Mouse (Mus musculus) stomach, postnatal 0 days (tissue): Measurements from ENCODE around the gene Mtus2. TPM values are rescaled to one million over a fixed set of nuclear protein-coding genes. Genes with fewer than 3 reads are reported as not detected.
A peak's percentile ranks its signal among the peaks of the same experiment; 100 is the strongest.

ENCODE experiments used
- ATAC-seq: fragments of 200-750 bp; cut with Nextera tagmentation; 2 replicates; pipeline ENCODE4 v1.8.0; 2017; ENCODE audit not compliant: low FRiP score, low TSS enrichment
- DNase-seq: peaks from one replicate; pipeline ENCODE4 v3.0.0-alpha.2; 2016; ENCODE audit warnings: low spot score
- H3K27ac ChIP-seq: fragments of 300-500 bp; sonication (generic); replicated peaks from 2 replicates; pipeline ENCODE4 v1.5.1; 2014; ENCODE audit warnings: mild to moderate bottlenecking, control low read depth
- H3K27me3 ChIP-seq: fragments of 300-500 bp; sonication (generic); 2 replicates; pipeline ENCODE4 v1.6.1; 2014; ENCODE audit warnings: low read length; ENCODE audit not compliant: control insufficient read depth, insufficient read depth
- H3K36me3 ChIP-seq: fragments of 300-500 bp; sonication (generic); 2 replicates; pipeline ENCODE4 v1.6.1; 2014; ENCODE audit warnings: low read length, mixed read lengths; ENCODE audit not compliant: control insufficient read depth, insufficient read depth
- H3K4me1 ChIP-seq: fragments of 300-500 bp; sonication (generic); replicated peaks from 2 replicates; pipeline ENCODE4 v1.6.1; 2014; ENCODE audit warnings: antibody characterized with exemption; ENCODE audit not compliant: control insufficient read depth, insufficient read depth
- H3K4me2 ChIP-seq: fragments of 300-500 bp; sonication (generic); replicated peaks from 2 replicates; pipeline ENCODE4 v1.6.1; 2014; ENCODE audit warnings: low read depth, mild to moderate bottlenecking, control low read depth, moderate library complexity
- H3K4me3 ChIP-seq: fragments of 300-500 bp; sonication (generic); 2 replicates; pipeline ENCODE4 v1.5.1; 2014; ENCODE audit warnings: low read depth, low read length, control low read depth
- H3K9ac ChIP-seq: fragments of 300-500 bp; sonication (generic); 2 replicates; pipeline ENCODE4 v1.6.1; 2014; ENCODE audit warnings: mild to moderate bottlenecking, low read length, control low read depth, mixed read lengths
- H3K9me3 ChIP-seq: fragments of 300-500 bp; sonication (generic); 2 replicates; pipeline ENCODE4 v1.6.1; 2016; ENCODE audit warnings: low read length; ENCODE audit not compliant: control insufficient read depth
- CTCF ChIP-seq: IDR thresholded peaks from 2 replicates; pipeline ENCODE4 v1.5.1; 2016; ENCODE audit warnings: antibody characterized with exemption, low read depth, mild to moderate bottlenecking, moderate library complexity
- EP300 ChIP-seq: optimal IDR thresholded peaks from 2 replicates; pipeline ENCODE3; 2016; ENCODE audit warnings: antibody characterized with exemption
- WGBS: fragments of 180-500 bp; shearing (Covaris S2); extraction: QIAGEN DNeasy Blood & Tissue Kit; methylation state at CpG from one replicate; pipeline ENCODE4 v1.1.7; 2014; 5-methylcytosine and 5-hydroxymethylcytosine counted together
- polyA plus RNA-seq: library from polyadenylated mRNA; unstranded; fragments of >200 nt; fragmentation: Nextera tagmentation; extraction: Ambion mirVana; gene quantifications from 2 replicates; pipeline ENCODE4 v1.2.1, GENCODE M21; 2015

Gene Mtus2
- polyA plus RNA-seq, 1 experiment from 2014 or later, result 12.3 TPM

- DNase-seq, result no peak
- 38% methylated on average over 5 of the region's 5 CpGs for WGBS
- Histone ChIP-seq H3K4me3 (no peak overlapping the region), H3K36me3 (no peaks in the 10 kb centered on the region), H3K27ac (no peak overlapping the region), H3K9me3 (no peaks in the 10 kb centered on the region), H3K9ac (no peak overlapping the region), H3K4me1 (peaks cover 3% of the 10 kb centered on the region; the same call in 1 of the 2 replicates), H3K27me3 (no peaks in the 10 kb centered on the region; the same call in 1 of the 2 replicates), H3K4me2 (no peak overlapping the region)
- TF ChIP-seq CTCF (no peak), EP300 (no peak)
- no peak for ATAC-seq
Observed at GRCm38 (mm10) chr5:147955671-147956070, 1.4 kb upstream of the Mtus2 start.

GRCm38 (mm10) chr5:147956421-147956820, 699 bp upstream of the Mtus2 start:
- H3K27me3 ChIP-seq, result no peaks in the 10 kb centered on the region; the same call in 1 of the 2 replicates
- WGBS, result 3% methylated on average over 11 of the region's 11 CpGs
- H3K36me3 ChIP-seq, result no peaks in the 10 kb centered on the region
- H3K4me2 ChIP-seq, result no peak overlapping the region; the same call in 1 of the 2 replicates
- ATAC-seq, result no peak
- H3K4me1 ChIP-seq, result peaks cover 3% of the 10 kb centered on the region; the same call in 1 of the 2 replicates
- no peak overlapping the region for H3K27ac ChIP-seq
- TF ChIP-seq CTCF (no peak), EP300 (no peak)
- H3K9me3 ChIP-seq, result no peaks in the 10 kb centered on the region
- no peak overlapping the region for H3K4me3 ChIP-seq
- no peak overlapping the region for H3K9ac ChIP-seq
- no peak for DNase-seq

GRCm38 (mm10) chr5:147957592-147958271, 612 bp downstream of the Mtus2 start:
- Histone ChIP-seq H3K27me3 (no peaks in the 10 kb centered on the region; the same call in 1 of the 2 replicates), H3K4me3 (peak overlapping the region; percentile 48), H3K9ac (peak overlapping the region; percentile 45), H3K36me3 (no peaks in the 10 kb centered on the region), H3K4me2 (peak overlapping the region; percentile 86), H3K9me3 (no peaks in the 10 kb centered on the region), H3K27ac (no peak overlapping the region), H3K4me1 (peaks cover 3% of the 10 kb centered on the region; the same call in 1 of the 2 replicates)
- peak; percentile 2 for ATAC-seq
- TF ChIP-seq CTCF (no peak), EP300 (no peak)
- peak; percentile 60 for DNase-seq
- WGBS, result under 1% methylated on average over 42 of the region's 42 CpGs

GRCm38 (mm10) chr5:147958552-147958951, 1.4 kb downstream of the Mtus2 start:
- no peaks in the 10 kb centered on the region for H3K36me3 ChIP-seq
- H3K4me2 ChIP-seq, result no peak overlapping the region
- no peaks in the 10 kb centered on the region for H3K9me3 ChIP-seq
- H3K27me3 ChIP-seq, result no peaks in the 10 kb centered on the region; the same call in 1 of the 2 replicates
- peaks cover 3% of the 10 kb centered on the region; the same call in 1 of the 2 replicates for H3K4me1 ChIP-seq
- no peak overlapping the region for H3K4me3 ChIP-seq
- 35% methylated on average over 13 of the region's 13 CpGs for WGBS
- H3K9ac ChIP-seq, result no peak overlapping the region
- no peak for ATAC-seq
- DNase-seq, result no peak
- H3K27ac ChIP-seq, result no peak overlapping the region
- TF ChIP-seq CTCF, result no peak

GRCm38 (mm10) chr5:147959088-147959487, 2.0 kb downstream of the Mtus2 start:
- Histone ChIP-seq H3K4me3 (no peak overlapping the region), H3K27ac (no peak overlapping the region), H3K36me3 (no peaks in the 10 kb centered on the region), H3K4me2 (no peak overlapping the region), H3K4me1 (peaks cover 3% of the 10 kb centered on the region; the same call in 1 of the 2 replicates), H3K27me3 (no peaks in the 10 kb centered on the region; the same call in 1 of the 2 replicates), H3K9ac (no peak overlapping the region), H3K9me3 (no peaks in the 10 kb centered on the region)
- whole genome bisulfite sequencing, result 21% methylated on average over 5 of the region's 5 CpGs
- TF ChIP-seq EP300 (no peak), CTCF (no peak)
- ATAC-seq (no peak), DNase-seq (no peak)

- Histone ChIP-seq H3K4me2 (no peak overlapping the region), H3K27ac (no peak overlapping the region), H3K9me3 (no peaks in the 10 kb centered on the region), H3K27me3 (no peaks in the 10 kb centered on the region; the same call in 1 of the 2 replicates), H3K9ac (no peak overlapping the region), H3K4me1 (peaks cover 3% of the 10 kb centered on the region; the same call in 1 of the 2 replicates), H3K36me3 (no peaks in the 10 kb centered on the region), H3K4me3 (no peak overlapping the region)
- TF ChIP-seq CTCF (peak; percentile 47), EP300 (no peak)
- DNase-seq (no peak), ATAC-seq (no peak)
- WGBS, result 77% methylated on average over 1 of the region's 1 CpGs
Observed at GRCm38 (mm10) chr5:147960793-147961192, 3.7 kb downstream of the Mtus2 start.
